Mouse (Mus musculus) heart, postnatal 0 days (tissue): ENCODE data around the gene Ssx2ip.

Source experiments
- CTCF ChIP-seq: IDR thresholded peaks from 2 replicates; pipeline ENCODE4 v1.5.1; 2016; ENCODE audit warnings: antibody characterized with exemption, control low read depth, low read depth
- EP300 ChIP-seq: IDR thresholded peaks from 2 replicates; pipeline ENCODE4 v1.6.1; 2016; ENCODE audit warnings: antibody characterized with exemption, low read depth

DNA sequence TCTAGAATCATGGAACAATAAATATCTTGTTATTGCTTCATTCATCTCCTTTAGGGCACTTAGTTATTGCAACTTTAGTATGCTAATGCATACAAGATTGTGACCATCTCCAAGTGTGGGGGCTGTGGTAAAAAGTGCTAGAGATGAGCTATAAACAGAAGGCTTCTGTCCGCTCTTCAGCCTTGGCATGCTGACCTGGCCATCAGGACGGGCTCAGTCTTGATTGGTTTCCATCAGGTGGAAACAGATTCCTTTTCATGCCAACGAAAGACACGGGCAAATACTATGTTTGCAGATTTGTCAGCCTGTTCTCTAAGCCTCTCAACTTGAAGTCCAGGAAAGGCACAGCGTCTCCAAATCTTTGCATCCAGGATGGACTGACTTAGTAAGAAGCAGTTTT lies 42.7 kb downstream of the Ssx2ip start:
- no peak for TF ChIP-seq CTCF
- no peak for TF ChIP-seq EP300
